Mouse (Mus musculus) ovary, adult 18-20 months (tissue): ENCODE data around the gene Dnal1.
A peak's percentile ranks its signal among the peaks of the same experiment; 100 is the strongest.
"Not testable (repeated sequence)": the region's sequence is repeated elsewhere in the genome, so short reads cannot be mapped to it uniquely, and the experiment has no call there.

ENCODE experiments used
- DNase-seq: peaks from one replicate; pipeline ENCODE4 v3.0.0; 2022; ENCODE audit warnings: low spot score, mixed read lengths

The Dnal1 gene

GRCm38 (mm10) chr12:84114153-84114994 lies at the start of gene Dnal1:
Gene Dnal1 (plus strand): TSS chr12:84114366.
- DNase-seq = peak; percentile 85

DNA sequence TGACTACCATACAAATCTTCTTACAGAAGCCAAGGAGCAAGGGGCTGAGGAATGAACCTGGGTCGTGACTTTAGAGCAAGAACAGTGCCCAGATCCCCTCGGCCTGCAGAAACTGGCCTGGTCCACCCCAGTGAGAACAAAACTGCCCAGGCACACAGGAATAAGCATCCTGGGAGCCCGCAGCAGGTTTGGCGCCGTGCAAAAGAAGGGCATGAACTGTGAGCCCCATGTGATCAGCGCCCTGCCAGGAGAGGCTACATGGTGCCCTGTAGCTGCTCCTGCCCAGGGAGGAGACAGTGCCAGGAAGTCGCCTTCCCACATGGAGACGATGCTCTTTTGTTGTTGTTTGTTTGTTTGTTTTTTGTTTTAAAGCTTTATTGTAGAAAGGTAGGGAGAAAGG lies 49.5 kb upstream of the Dnal1 start:
- no peak for DNase-seq

GRCm38 (mm10) chr12:84067752-84068151 lies 46.4 kb upstream of the Dnal1 start:
- no peak for DNase-seq

GRCm38 (mm10) chr12:84068296-84068695 lies 45.9 kb upstream of the Dnal1 start:
- DNase-seq = no peak

DNA sequence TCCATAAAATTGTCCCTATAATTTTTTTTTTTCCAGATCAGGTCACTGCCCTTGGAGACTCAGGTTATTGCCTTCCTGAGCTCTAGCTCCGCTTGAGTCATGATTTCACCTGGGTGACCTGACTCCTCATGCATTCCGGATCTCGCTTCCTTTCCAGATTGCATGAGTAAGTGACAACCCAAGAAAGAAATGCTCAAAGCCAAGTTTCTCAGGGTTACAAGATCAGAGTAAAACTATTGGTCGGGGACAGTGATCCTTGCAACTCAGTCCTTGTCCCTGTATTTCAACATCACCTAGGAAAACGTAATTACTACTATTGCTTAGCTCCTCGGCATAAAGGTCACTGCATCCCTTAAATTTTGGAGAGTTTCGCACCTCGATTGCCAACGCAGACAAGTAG lies 45.2 kb upstream of the Dnal1 start, which contains the start of gene Acot5:
Gene Acot5 (plus strand): TSS at position 340 of the 400 bp plus-strand sequence.
- DNase-seq = no peak

GRCm38 (mm10) chr12:84069582-84069981 lies 44.6 kb upstream of the Dnal1 start:
- DNase-seq = peak; percentile 11

DNA sequence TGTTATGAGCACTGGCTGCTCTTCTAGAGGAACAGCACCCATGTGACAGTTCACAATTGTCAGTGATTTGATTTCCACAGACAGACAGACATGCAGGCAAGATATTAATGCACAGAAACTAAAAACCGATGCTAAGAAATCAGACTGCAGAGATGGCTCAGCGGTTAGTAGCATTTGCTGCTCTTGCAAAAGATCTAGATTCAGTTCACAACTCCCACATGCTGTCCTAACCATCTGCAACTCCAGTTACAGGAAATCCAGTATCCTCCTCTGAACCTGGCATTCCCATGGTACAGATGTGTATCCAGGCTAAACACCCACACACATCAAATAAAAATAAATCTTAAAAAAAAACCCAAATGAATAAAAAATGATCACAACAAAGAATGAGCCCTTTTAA lies 42.5 kb upstream of the Dnal1 start:
- DNase-seq = no peak

GRCm38 (mm10) chr12:84077371-84077990 lies 36.7 kb upstream of the Dnal1 start:
- DNase-seq = no peak

DNA sequence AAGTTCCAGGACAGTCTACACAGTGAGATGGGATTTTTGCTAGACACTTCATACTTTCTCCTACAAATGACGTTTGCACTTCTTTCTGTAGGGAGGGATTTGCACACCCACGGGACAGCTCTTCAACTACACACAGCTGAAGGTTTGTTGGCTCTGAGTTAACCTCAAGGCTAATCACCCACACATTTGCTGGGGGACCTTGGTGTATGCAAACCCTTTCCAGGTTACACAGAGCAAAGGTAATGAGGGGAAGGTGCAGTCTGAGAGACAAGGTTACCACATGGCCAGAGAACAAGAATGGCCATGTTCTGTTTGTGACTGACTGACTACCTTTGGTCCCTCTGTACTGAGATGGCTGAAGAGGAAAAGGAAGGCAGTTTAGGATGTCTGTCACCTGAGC lies 30.3 kb upstream of the Dnal1 start:
- no peak for DNase-seq

DNA sequence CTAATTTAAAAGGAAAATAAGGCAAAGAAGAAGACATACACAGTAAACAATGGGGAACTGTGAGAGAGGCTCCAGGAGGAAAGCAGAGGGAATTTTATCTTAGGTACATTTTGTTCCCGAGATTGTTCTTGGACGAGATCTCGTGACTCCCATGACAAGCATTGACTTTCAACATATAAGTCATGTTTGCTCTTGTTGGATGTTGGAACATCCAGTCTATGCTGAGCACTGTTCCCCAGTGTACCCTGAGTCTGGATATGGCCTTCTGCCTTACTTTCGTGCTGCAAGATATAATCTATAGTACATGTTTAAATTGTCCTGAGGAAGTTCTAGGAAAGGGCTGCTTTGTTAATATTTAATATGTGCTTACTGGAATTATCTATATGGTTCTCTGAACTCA lies 29.6 kb upstream of the Dnal1 start:
- DNase-seq = no peak

DNA sequence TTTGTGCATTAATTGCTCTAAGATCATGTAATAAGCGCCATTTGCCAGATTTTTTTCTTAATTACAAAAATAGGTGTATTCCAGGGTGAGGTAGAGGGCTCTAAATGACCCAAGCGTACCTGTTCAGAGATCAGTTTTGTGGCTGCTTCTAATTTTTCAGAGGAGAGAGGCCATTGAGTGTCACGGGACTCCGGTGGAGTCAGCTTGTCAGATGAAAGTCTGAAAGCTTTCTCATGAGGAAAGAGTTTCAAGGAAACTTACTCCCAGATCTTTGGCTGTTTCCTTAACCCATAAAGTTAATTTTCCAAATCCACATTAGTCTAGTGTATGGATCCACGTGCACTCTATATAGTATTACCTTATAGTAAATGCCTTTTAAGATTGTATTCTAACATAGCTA lies 19.5 kb upstream of the Dnal1 start:
- DNase-seq = not testable (repeated sequence)

GRCm38 (mm10) chr12:84099605-84100004 lies 14.6 kb upstream of the Dnal1 start:
- no peak for DNase-seq

DNA sequence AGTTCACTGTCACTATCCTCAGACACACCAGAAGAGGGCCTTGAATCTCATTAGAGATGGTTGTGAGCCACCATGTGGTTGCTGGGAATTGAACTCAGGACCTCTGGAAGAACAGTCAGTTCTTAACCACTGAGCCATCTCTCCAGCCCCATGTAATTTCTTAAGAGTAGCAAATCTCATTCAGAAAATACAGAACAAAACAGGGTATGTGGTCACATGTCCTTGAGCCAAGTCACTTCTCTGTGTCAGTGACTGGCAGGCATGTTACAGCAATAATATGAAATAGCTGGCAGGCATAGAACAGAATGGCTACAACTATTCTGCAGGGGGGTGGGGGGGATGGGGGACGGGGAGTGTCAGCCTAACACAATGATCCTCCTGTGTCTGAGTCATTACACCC lies 14.1 kb upstream of the Dnal1 start:
- DNase-seq = no peak

GRCm38 (mm10) chr12:84100604-84101492 lies 13.3 kb upstream of the Dnal1 start, which contains the start of gene Acot6:
Gene Acot6 (plus strand): TSS chr12:84100654.
- not testable (repeated sequence) for DNase-seq

DNA sequence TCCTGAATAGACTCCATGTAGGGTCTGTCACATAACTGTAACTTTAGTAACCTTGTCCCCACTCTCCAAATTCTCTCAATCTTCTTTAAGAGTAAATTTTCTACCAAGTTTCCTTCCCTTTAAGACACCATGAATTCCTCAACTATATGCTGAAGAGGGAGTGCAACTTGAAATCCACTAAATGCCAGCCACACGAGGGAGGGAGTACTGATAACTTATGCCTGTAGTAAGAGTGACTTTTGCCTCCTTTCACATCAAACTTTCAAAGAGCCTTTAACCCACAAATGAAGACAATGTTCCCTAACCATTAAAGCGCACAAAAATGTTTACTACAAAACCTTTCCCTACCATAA lies 12.7 kb upstream of the Dnal1 start:
- no peak for DNase-seq

- peak; percentile 43 for DNase-seq
Observed at GRCm38 (mm10) chr12:84107012-84107411, 7.2 kb upstream of the Dnal1 start.

- no peak for DNase-seq
Observed at GRCm38 (mm10) chr12:84107692-84108091, 6.5 kb upstream of the Dnal1 start.

- DNase-seq = no peak
Observed at GRCm38 (mm10) chr12:84109924-84110323, 4.2 kb upstream of the Dnal1 start.

DNA sequence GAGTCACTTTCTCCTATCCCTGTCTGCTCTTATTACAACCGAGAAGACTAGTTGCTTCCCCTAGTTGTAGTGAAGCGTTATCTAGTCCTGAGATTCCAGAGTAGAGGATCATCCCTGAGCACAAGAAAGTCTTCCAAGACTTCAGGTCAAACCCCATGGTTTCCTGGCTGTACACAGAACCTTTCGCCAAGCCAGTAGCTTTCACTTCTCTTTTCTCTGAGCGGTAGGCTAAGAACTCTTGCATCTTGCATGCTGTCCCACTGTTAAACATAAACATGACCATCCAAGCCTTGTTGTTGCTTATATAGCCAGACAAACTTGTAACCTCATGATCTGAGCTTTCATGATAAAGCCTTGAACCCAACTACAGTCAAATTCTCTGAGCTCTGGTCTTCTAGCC lies 3.4 kb upstream of the Dnal1 start:
- no peak for DNase-seq

DNA sequence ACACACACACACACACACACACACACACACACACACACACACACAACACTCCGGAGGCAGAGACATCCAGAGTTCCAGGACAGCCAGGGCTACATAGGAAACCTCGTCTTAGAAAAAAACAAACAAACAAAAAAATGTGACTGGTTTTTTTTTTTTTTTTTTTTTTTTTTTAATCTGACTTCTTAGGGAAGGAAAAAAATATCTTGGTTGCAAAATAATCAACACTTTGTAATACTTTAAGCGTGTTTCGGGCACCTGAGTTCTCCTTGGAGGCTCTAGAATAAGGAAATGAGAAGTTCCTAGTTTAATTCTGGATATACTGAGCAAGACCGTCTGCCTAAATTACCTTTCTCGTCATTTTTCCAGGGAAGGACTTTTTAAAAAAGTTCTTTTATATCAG lies 490 bp upstream of the Dnal1 start:
- no peak for DNase-seq

DNA sequence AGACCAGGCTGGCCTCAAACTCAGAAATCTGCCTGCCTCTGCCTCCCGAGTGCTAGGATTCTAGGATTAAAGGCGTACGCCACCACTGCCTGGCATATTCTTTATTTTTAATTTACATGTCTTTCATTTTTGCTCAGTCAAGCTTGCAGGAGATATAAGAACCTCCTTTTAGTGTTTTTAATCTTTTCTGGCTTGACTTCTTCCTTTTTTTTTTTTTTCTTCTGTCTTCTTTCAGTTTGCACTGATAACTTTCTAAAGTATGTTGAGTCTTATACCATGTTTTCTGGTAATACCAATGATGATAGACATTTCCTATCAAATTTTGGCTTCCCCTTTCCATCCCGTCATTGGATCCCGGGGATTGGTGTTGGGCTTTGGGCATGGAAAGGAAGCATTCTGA lies 5.4 kb downstream of the Dnal1 start:
- no peak for DNase-seq

- no peak for DNase-seq
Observed at GRCm38 (mm10) chr12:84125892-84126291, 11.7 kb downstream of the Dnal1 start.

GRCm38 (mm10) chr12:84126899-84127298 lies 12.7 kb downstream of the Dnal1 start:
- no peak for DNase-seq
